Mouse (Mus musculus) hindbrain, embryonic 13.5 days (tissue): ENCODE measurements around the gene Slc7a5. TPM values are rescaled to one million over a fixed set of nuclear protein-coding genes. Genes with fewer than 3 reads are reported as not detected.

ENCODE experiments used
- ATAC-seq: fragments of 200-750 bp; cut with Nextera tagmentation; 2 replicates; pipeline ENCODE4 v1.8.0; 2017; ENCODE audit warnings: moderate TSS enrichment; ENCODE audit not compliant: low FRiP score
- H3K27ac ChIP-seq: fragments of 300-500 bp; sonication (generic); 2 replicates; pipeline ENCODE4 v1.5.1; 2015; ENCODE audit warnings: inconsistent platforms, mild to moderate bottlenecking, moderate library complexity
- H3K27me3 ChIP-seq: fragments of 300-500 bp; sonication (generic); 2 replicates; pipeline ENCODE4 v1.6.1; 2015; ENCODE audit warnings: mild to moderate bottlenecking, inconsistent platforms
- H3K36me3 ChIP-seq: fragments of 300-500 bp; sonication (generic); 2 replicates; pipeline ENCODE4 v1.6.1; 2015; ENCODE audit warnings: mild to moderate bottlenecking, inconsistent platforms
- H3K4me1 ChIP-seq: fragments of 300-500 bp; sonication (generic); replicated peaks from 2 replicates; pipeline ENCODE4 v1.6.1; 2015; ENCODE audit warnings: inconsistent platforms
- H3K4me2 ChIP-seq: fragments of 300-500 bp; sonication (generic); 2 replicates; pipeline ENCODE4 v1.6.1; 2015; ENCODE audit warnings: inconsistent platforms, mild to moderate bottlenecking, moderate library complexity
- H3K4me3 ChIP-seq: fragments of 300-500 bp; sonication (generic); 2 replicates; pipeline ENCODE4 v1.5.1; 2015; ENCODE audit warnings: mild to moderate bottlenecking, inconsistent platforms
- H3K9ac ChIP-seq: fragments of 300-500 bp; sonication (generic); 2 replicates; pipeline ENCODE4 v1.6.1; 2015; ENCODE audit warnings: mild to moderate bottlenecking, inconsistent platforms
- H3K9me3 ChIP-seq: fragments of 300-500 bp; sonication (generic); 2 replicates; pipeline ENCODE4 v1.6.1; 2016; ENCODE audit warnings: inconsistent platforms
- WGBS: fragments of 180-500 bp; shearing (Covaris S2); methylation state at CpG from one replicate; pipeline ENCODE4 v1.1.7; 2015; 5-methylcytosine and 5-hydroxymethylcytosine counted together
- polyA plus RNA-seq: library from polyadenylated mRNA; unstranded; fragments of >200 nt; fragmentation: Nextera tagmentation; extraction: Ambion mirVana; gene quantifications from 2 replicates; pipeline ENCODE4 v1.2.1, GENCODE M21; 2015

Slc7a5 gene
- polyA plus RNA-seq, 1 experiment from 2014 or later, result 37.9 TPM

- 55% methylated on average over 8 of the region's 8 CpGs for WGBS
- H3K9me3 ChIP-seq, result no peaks in the 10 kb centered on the region
- H3K4me1 ChIP-seq, result no peaks in the 10 kb centered on the region
- H3K27me3 ChIP-seq, result no peaks in the 10 kb centered on the region
- no peak overlapping the region for H3K27ac ChIP-seq
- H3K9ac ChIP-seq, result no peak overlapping the region
- H3K36me3 ChIP-seq, result no peaks in the 10 kb centered on the region
- no peak for ATAC-seq
- no peak overlapping the region for H3K4me2 ChIP-seq
- H3K4me3 ChIP-seq, result no peak overlapping the region
Observed at GRCm38 (mm10) chr8:121841242-121841641, 66.3 kb downstream of the Slc7a5 start.

- ATAC-seq, result no peak
- WGBS, result 21% methylated on average over 6 of the region's 6 CpGs
Observed at GRCm38 (mm10) chr8:121832503-121832902, 75.0 kb downstream of the Slc7a5 start.

GRCm38 (mm10) chr8:121832061-121832460 is 75.4 kb downstream of the Slc7a5 start:
- no peaks in the 10 kb centered on the region for H3K36me3 ChIP-seq
- H3K27ac ChIP-seq, result 0 out of 2 replicates have a peak overlapping the region, but pooled peaks have one; percentile 8
- no peak overlapping the region for H3K4me3 ChIP-seq
- no peak overlapping the region for H3K4me2 ChIP-seq
- WGBS, result 69% methylated on average over 2 of the region's 2 CpGs
- H3K4me1 ChIP-seq, result peaks cover 18% of the 10 kb centered on the region
- no peak for ATAC-seq
- H3K9me3 ChIP-seq, result no peaks in the 10 kb centered on the region
- no peak overlapping the region for H3K9ac ChIP-seq
- no peaks in the 10 kb centered on the region for H3K27me3 ChIP-seq

More at GRCm38 (mm10) chr8:121832503-121832902, 75.0 kb downstream of the Slc7a5 start:
- H3K9ac ChIP-seq, result no peak overlapping the region
- H3K9me3 ChIP-seq, result no peaks in the 10 kb centered on the region
- no peaks in the 10 kb centered on the region for H3K27me3 ChIP-seq
- peaks cover 18% of the 10 kb centered on the region for H3K4me1 ChIP-seq
- no peaks in the 10 kb centered on the region for H3K36me3 ChIP-seq
- no peak overlapping the region for H3K4me2 ChIP-seq
- 0 out of 2 replicates have a peak overlapping the region, but pooled peaks have one; percentile 8 for H3K27ac ChIP-seq
- H3K4me3 ChIP-seq, result no peak overlapping the region

Other genes with a start within 250 kb of the Slc7a5 start
- gene Jph3, start 178.1 kb downstream of the Slc7a5 start, polyA plus RNA-seq, result 87.0 and 90.0 TPM in 2 replicates
- gene Klhdc4, start 78.1 kb downstream of the Slc7a5 start, polyA plus RNA-seq, result 43.5 and 47.4 TPM in 2 replicates
- 0.19 and 0.43 TPM in 2 replicates for gene Car5a, start 37.2 kb upstream of the Slc7a5 start, polyA plus RNA-seq
- gene Banp, start 42.1 kb upstream of the Slc7a5 start, polyA plus RNA-seq, result 50.3 and 59.0 TPM in 2 replicates